Mouse (Mus musculus) neural tube, embryonic 11.5 days (tissue): ENCODE measurements around the gene Aplp1. TPM values are rescaled to one million over a fixed set of nuclear protein-coding genes. Genes with fewer than 3 reads are reported as not detected.

Experiments
- ATAC-seq: fragments of 200-750 bp; cut with Nextera tagmentation; 2 replicates; pipeline ENCODE4 v1.8.0; 2017; ENCODE audit warnings: moderate number of reproducible peaks, mild to moderate bottlenecking, moderate TSS enrichment, moderate library complexity; ENCODE audit not compliant: insufficient read depth, low FRiP score, low TSS enrichment
- DNase-seq: peaks from one replicate; pipeline ENCODE4 v3.0.0-alpha.2; 2015; ENCODE audit warnings: low spot score
- H3K27ac ChIP-seq: fragments of 300-500 bp; sonication (generic); 2 replicates; pipeline ENCODE4 v1.5.1; 2014; ENCODE audit warnings: low read depth, mild to moderate bottlenecking, low read length
- H3K27me3 ChIP-seq: fragments of 300-500 bp; sonication (generic); 2 replicates; pipeline ENCODE4 v1.6.1; 2014; ENCODE audit warnings: mild to moderate bottlenecking, low read length, mixed read lengths; ENCODE audit not compliant: control insufficient read depth, insufficient read depth
- H3K36me3 ChIP-seq: fragments of 300-500 bp; sonication (generic); 2 replicates; pipeline ENCODE4 v1.6.1; 2014; ENCODE audit warnings: mild to moderate bottlenecking, low read length, moderate library complexity, mixed read lengths; ENCODE audit not compliant: control insufficient read depth, insufficient read depth
- H3K4me1 ChIP-seq: fragments of 300-500 bp; sonication (generic); 2 replicates; pipeline ENCODE4 v1.6.1; 2014; ENCODE audit warnings: low read length, mixed read lengths; ENCODE audit not compliant: control insufficient read depth, insufficient read depth
- H3K4me2 ChIP-seq: fragments of 300-500 bp; sonication (generic); 2 replicates; pipeline ENCODE4 v1.6.1; 2014; ENCODE audit warnings: low read depth, mild to moderate bottlenecking, moderate library complexity
- H3K4me3 ChIP-seq: fragments of 300-500 bp; sonication (generic); 2 replicates; pipeline ENCODE4 v1.5.1; 2014; ENCODE audit warnings: low read depth, low read length
- H3K9ac ChIP-seq: fragments of 300-500 bp; sonication (generic); 2 replicates; pipeline ENCODE4 v1.6.1; 2014; ENCODE audit warnings: mild to moderate bottlenecking, low read length
- H3K9me3 ChIP-seq: fragments of 300-500 bp; sonication (generic); 2 replicates; pipeline ENCODE4 v1.6.1; 2016; ENCODE audit warnings: low read length; ENCODE audit not compliant: control insufficient read depth
- WGBS: fragments of 180-500 bp; shearing (Covaris S2); extraction: QIAGEN DNeasy Blood & Tissue Kit; methylation state at CpG from one replicate; pipeline ENCODE4 v1.1.7; 2014; 5-methylcytosine and 5-hydroxymethylcytosine counted together
- polyA plus RNA-seq: library from polyadenylated mRNA; unstranded; fragments of >200 nt; fragmentation: Nextera tagmentation; extraction: Ambion mirVana; gene quantifications from 2 replicates; pipeline ENCODE4 v1.2.1, GENCODE M21; 2014

The Aplp1 gene
- polyA plus RNA-seq, 1 experiment from 2014 or later: 165 TPM

- no peak overlapping the region for H3K4me2 ChIP-seq
- ATAC-seq (no peak), DNase-seq (no peak)
- no peak overlapping the region for H3K27ac ChIP-seq
- H3K27me3 ChIP-seq: peaks cover 8% of the 10 kb centered on the region
- H3K4me3 ChIP-seq: no peak overlapping the region
- no peaks in the 10 kb centered on the region for H3K9me3 ChIP-seq
- H3K9ac ChIP-seq: no peak overlapping the region
- peaks cover 11% of the 10 kb centered on the region; the same call in 1 of the 2 replicates for H3K4me1 ChIP-seq
- 78% methylated on average over 13 of the region's 13 CpGs for WGBS
- H3K36me3 ChIP-seq: peaks cover 2% of the 10 kb centered on the region; the same call in 1 of the 2 replicates
Observed at GRCm38 (mm10) chr7:30439734-30440133, 5.6 kb downstream of the Aplp1 start.

DNA sequence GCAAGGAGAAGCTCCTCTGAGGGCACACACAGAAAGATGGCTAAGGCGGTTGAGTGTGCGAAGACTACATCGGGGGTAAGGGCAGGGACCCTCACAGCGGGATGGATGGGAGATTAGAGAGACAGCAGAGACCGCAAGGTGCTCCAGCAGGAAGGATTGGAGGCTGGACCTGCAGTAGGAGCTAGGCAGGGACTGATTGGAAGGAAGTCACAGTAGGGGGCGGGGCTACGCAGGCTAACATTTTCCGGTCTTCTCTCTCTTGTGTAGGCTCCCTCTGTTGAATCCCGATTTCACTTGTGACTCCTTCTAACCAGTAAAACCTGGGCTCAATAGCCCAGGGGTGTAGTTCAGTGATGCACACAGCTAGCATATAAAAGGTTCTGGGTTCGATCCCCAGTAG is 8.5 kb downstream of the Aplp1 start:
- DNase-seq: no peak
- Histone ChIP-seq H3K4me2 (no peak overlapping the region), H3K9ac (no peak overlapping the region), H3K9me3 (no peaks in the 10 kb centered on the region), H3K4me1 (no peaks in the 10 kb centered on the region), H3K4me3 (no peak overlapping the region), H3K27me3 (peaks cover 5% of the 10 kb centered on the region; the same call in 1 of the 2 replicates), H3K36me3 (no peaks in the 10 kb centered on the region; the same call in 1 of the 2 replicates), H3K27ac (no peak overlapping the region)
- ATAC-seq: no peak
- WGBS: 16% methylated on average over 10 of the region's 10 CpGs

GRCm38 (mm10) chr7:30435156-30435555 is 10.2 kb downstream of the Aplp1 start:
- no peak overlapping the region for H3K4me3 ChIP-seq
- H3K9me3 ChIP-seq: no peaks in the 10 kb centered on the region
- H3K36me3 ChIP-seq: no peaks in the 10 kb centered on the region; the same call in 1 of the 2 replicates
- no peaks in the 10 kb centered on the region for H3K4me1 ChIP-seq
- DNase-seq (no peak), ATAC-seq (no peak)
- no peak overlapping the region for H3K27ac ChIP-seq
- no peak overlapping the region for H3K9ac ChIP-seq
- no peak overlapping the region for H3K4me2 ChIP-seq
- H3K27me3 ChIP-seq: peaks cover 5% of the 10 kb centered on the region; the same call in 1 of the 2 replicates
- 42% methylated on average over 9 of the region's 9 CpGs for WGBS

DNA sequence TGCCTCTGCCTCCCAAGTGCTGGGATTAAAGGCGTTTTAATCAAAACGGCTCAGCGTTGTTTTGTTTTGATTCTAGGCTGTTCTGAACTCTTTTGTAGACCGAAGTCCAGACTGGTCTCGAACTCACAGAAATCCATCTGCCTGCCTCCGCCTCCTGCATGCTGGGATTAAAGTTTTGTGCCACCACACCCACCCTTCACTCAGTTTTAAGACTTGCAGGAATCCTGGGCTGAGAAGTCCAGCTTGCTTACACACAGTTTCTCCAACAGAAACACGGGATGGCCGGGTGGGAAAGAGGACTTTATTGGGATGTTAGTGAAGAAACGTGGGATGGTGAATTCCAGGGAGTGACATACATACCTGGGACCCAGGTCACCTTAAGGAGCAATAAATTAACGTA is 10.6 kb downstream of the Aplp1 start:
- no peak for ATAC-seq
- WGBS: 70% methylated on average over 10 of the region's 10 CpGs
- no peaks in the 10 kb centered on the region; the same call in 1 of the 2 replicates for H3K36me3 ChIP-seq

DNA sequence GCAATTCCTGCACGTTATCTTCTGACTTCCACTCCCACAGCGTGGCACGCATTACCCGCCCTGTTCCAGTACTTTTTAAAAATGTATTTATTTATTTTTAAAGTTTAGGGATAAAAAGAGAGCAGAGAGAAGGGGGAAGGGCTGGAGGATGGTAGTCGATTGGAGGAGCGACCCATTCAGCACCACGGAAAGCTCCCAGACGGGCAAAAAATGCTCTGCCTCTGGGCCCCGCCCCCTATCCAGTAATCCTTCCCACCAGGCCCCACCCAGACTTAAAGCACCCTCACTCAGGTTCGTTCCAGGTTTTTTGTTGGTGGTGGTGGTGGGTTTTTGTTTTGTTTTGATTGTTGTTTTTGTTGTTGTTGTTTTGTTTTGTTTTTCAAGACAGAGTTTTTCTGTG is 11.1 kb downstream of the Aplp1 start:
- no peak for DNase-seq

More for the DNA sequence above, 10.6 kb downstream of the Aplp1 start:
- Histone ChIP-seq H3K9me3 (no peaks in the 10 kb centered on the region), H3K4me2 (no peak overlapping the region), H3K27ac (no peak overlapping the region), H3K27me3 (peaks cover 5% of the 10 kb centered on the region; the same call in 1 of the 2 replicates), H3K4me1 (no peaks in the 10 kb centered on the region), H3K4me3 (no peak overlapping the region), H3K9ac (no peak overlapping the region)
- DNase-seq: no peak

DNA sequence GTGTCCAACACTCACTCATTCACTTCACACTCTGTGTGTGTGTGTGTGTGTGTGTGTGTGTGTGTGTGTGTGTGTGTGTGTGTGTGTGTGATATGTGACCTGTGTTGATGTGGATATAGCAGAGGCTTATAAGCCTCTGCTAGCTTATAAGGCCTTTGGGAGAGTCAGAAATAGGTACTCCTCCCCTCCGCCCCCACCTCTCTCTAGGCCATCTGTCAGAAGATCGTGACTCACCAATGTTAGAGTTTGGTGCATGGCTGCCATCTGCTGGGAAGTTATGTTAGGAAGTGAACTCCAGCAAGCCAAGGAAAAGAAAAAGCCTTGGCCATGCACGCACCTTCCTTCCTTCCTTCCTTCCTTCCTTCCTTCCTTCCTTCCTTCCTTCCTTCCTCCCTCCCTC is 13.5 kb downstream of the Aplp1 start:
- Histone ChIP-seq H3K36me3 (no peaks in the 10 kb centered on the region; the same call in 1 of the 2 replicates), H3K9ac (no peak overlapping the region), H3K27me3 (peaks cover 5% of the 10 kb centered on the region; the same call in 1 of the 2 replicates), H3K4me1 (no peaks in the 10 kb centered on the region), H3K9me3 (no peaks in the 10 kb centered on the region), H3K4me2 (no peak overlapping the region), H3K27ac (no peak overlapping the region), H3K4me3 (no peak overlapping the region)
- ATAC-seq (no peak), DNase-seq (peak; percentile 68)
- WGBS: 13% methylated on average over 3 of the region's 3 CpGs

More for the DNA sequence above, 11.1 kb downstream of the Aplp1 start:
- ATAC-seq: no peak
- Histone ChIP-seq H3K36me3 (no peaks in the 10 kb centered on the region; the same call in 1 of the 2 replicates), H3K27me3 (peaks cover 5% of the 10 kb centered on the region; the same call in 1 of the 2 replicates), H3K4me2 (no peak overlapping the region), H3K9me3 (no peaks in the 10 kb centered on the region), H3K4me3 (no peak overlapping the region), H3K27ac (no peak overlapping the region), H3K4me1 (no peaks in the 10 kb centered on the region), H3K9ac (no peak overlapping the region)
- WGBS: 3% methylated on average over 10 of the region's 10 CpGs

GRCm38 (mm10) chr7:30430191-30430590 is 15.1 kb downstream of the Aplp1 start:
- Histone ChIP-seq H3K9me3 (no peaks in the 10 kb centered on the region), H3K4me2 (no peak overlapping the region), H3K4me1 (no peaks in the 10 kb centered on the region), H3K4me3 (no peak overlapping the region), H3K36me3 (no peaks in the 10 kb centered on the region), H3K27ac (no peak overlapping the region), H3K9ac (no peak overlapping the region), H3K27me3 (no peaks in the 10 kb centered on the region)
- WGBS: 66% methylated on average over 2 of the region's 2 CpGs
- ATAC-seq (no peak), DNase-seq (no peak)

DNA sequence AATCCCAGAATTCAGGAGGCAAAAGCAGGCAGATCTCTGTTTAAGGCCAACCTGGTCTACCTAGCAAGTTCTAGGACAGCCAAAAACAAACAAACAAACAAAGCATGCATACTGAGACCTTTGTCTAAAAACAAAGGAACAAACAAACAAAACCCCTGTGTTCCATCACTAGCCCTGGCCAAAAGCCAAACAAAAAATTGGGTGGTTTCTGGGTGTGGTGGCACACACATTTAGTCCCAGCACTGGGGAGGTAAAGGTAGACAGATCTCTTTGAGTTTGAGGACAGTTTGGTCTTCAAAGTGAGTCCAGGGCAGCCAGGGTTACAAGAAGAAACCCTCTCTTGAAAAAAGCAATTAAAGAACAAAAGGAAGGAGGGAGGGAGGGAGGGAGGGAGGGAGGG is 16.0 kb downstream of the Aplp1 start:
- no peaks in the 10 kb centered on the region for H3K36me3 ChIP-seq
- no peak overlapping the region for H3K9ac ChIP-seq
- H3K4me3 ChIP-seq: no peak overlapping the region
- H3K4me2 ChIP-seq: no peak overlapping the region
- no peaks in the 10 kb centered on the region for H3K27me3 ChIP-seq
- H3K9me3 ChIP-seq: no peaks in the 10 kb centered on the region
- H3K4me1 ChIP-seq: no peaks in the 10 kb centered on the region
- DNase-seq (no peak), ATAC-seq (no peak)
- no peak overlapping the region for H3K27ac ChIP-seq

DNA sequence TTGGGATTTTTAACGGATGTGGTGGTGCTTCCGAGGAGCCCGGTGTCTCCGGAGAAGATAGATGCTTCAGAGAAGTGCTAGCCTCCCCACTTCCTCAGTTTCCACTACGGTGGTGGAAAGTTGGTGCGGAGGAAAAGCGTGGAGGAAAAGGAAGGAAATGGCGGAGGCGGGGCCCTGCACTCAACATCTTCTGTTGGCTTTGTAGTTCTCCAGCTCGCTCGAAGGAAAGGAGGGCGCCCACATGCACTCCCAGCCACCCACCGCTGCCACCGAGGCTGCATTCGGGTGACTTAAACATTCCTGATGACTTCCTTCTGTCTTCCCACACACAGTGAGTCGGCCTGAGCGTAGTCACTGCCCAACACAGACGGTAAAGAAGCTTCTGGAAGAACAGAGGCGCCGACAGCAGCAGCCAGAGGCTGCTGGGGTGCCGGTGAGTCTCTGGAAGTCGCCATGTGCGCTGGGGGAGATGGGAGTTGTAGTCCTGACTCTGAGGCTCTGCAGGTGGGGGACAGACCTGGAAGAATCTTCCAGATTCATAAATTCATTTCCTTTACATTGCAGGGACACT is 22.2 kb downstream of the Aplp1 start:
- H3K27ac ChIP-seq: no peak overlapping the region
- H3K4me1 ChIP-seq: peaks cover 7% of the 10 kb centered on the region; the same call in 1 of the 2 replicates
- H3K27me3 ChIP-seq: peaks cover 4% of the 10 kb centered on the region; the same call in 1 of the 2 replicates
- 45% methylated on average over 23 of the region's 23 CpGs for WGBS
- peak overlapping the region; percentile 55 for H3K4me3 ChIP-seq
- no peak for DNase-seq
- no peaks in the 10 kb centered on the region for H3K36me3 ChIP-seq
- H3K9ac ChIP-seq: peak overlapping the region; percentile 62; the same call in 1 of the 2 replicates
- H3K9me3 ChIP-seq: no peaks in the 10 kb centered on the region
- ATAC-seq: no peak
- H3K4me2 ChIP-seq: peak overlapping the region; percentile 99
